Mouse (Mus musculus): ENCODE measurements around the gene Kiz. TPM values are rescaled to one million over a fixed set of nuclear protein-coding genes. Genes with fewer than 3 reads are reported as not detected.

Gene Kiz
- 10 to 100 TPM; 54.5 to 64.3 TPM for total RNA-seq (2021)
- long read RNA-seq, experiment 1, transcript Kiz-201 (14 exons, 2,183 nt), result major isoform, 84 of 103 reads
- long read RNA-seq, experiment 1, partial matches to known transcripts, result 3 of 103 reads
- long read RNA-seq, experiment 1, other reads (novel, unspliced or antisense), result 16 of 103 reads
- long read RNA-seq, experiment 2, transcript Kiz-201 (14 exons, 2,183 nt), result major isoform, 77 of 101 reads
- long read RNA-seq, experiment 2, partial matches to known transcripts, result 3 of 101 reads
- long read RNA-seq, experiment 2, other reads (novel, unspliced or antisense), result 21 of 101 reads

- intact Hi-C loops (cut with DNase I), result loop anchor here (5.0 to 10.0 kb wide), 2 partner anchors 42 to 159 kb away; partner anchors contain the start of gene Xrn2
These were observed at the start of gene Kiz for GRCm38 (mm10) chr2:146855599-146856039. Gene Kiz (plus strand): TSS chr2:146855864.

GRCm38 (mm10) chr2:146809706-146810256, 45.9 kb upstream of the Kiz start:
- intact Hi-C loops (cut with DNase I), result no loop called here
- DNase-seq, result no peak

More at GRCm38 (mm10) chr2:146855599-146856039, at the start of gene Kiz:
- DNase-seq, result peak; percentile 94

- DNase-seq, result no peak
- intact Hi-C loops (cut with DNase I), result no loop called here
These were observed 45.0 kb upstream of the Kiz start for GRCm38 (mm10) chr2:146810695-146811094.

GRCm38 (mm10) chr2:146814978-146815377, 40.7 kb upstream of the Kiz start:
- intact Hi-C loops (cut with DNase I), result no loop called here
- no peak for DNase-seq

GRCm38 (mm10) chr2:146819065-146819464, 36.6 kb upstream of the Kiz start:
- intact Hi-C loops (cut with DNase I), result no loop called here
- DNase-seq, result no peak

- intact Hi-C loops (cut with DNase I), result no loop called here
- no peak for DNase-seq
These were observed 32.1 kb upstream of the Kiz start for GRCm38 (mm10) chr2:146823483-146823951.

GRCm38 (mm10) chr2:146824043-146824442, 31.6 kb upstream of the Kiz start:
- intact Hi-C loops (cut with DNase I), result no loop called here
- no peak for DNase-seq

GRCm38 (mm10) chr2:146828006-146828405, 27.7 kb upstream of the Kiz start:
- no peak for DNase-seq
- intact Hi-C loops (cut with DNase I), result no loop called here

- intact Hi-C loops (cut with DNase I), result loop anchor here (5.0 to 10.0 kb wide), 2 partner anchors 254 to 351 kb away; partner anchors contain the start of gene Nkx2-4
- no peak for DNase-seq
These were observed 22.2 kb upstream of the Kiz start for GRCm38 (mm10) chr2:146833222-146834063.

- intact Hi-C loops (cut with DNase I), result loop anchor here (5.0 to 10.0 kb wide), 2 partner anchors 253 to 351 kb away; partner anchors contain the start of gene Nkx2-4
These were observed 21.7 kb upstream of the Kiz start for GRCm38 (mm10) chr2:146834064-146834313.

GRCm38 (mm10) chr2:146834314-146835201, 21.1 kb upstream of the Kiz start:
- DNase-seq, result peak; percentile 5 to 20
- intact Hi-C loops (cut with DNase I), result loop anchor here (5.0 to 10.0 kb wide), 2 partner anchors 253 to 350 kb away; partner anchors contain the start of gene Nkx2-4

More at GRCm38 (mm10) chr2:146834064-146834313, 21.7 kb upstream of the Kiz start:
- no peak for DNase-seq

- intact Hi-C loops (cut with DNase I), result loop anchor here (10.0 kb wide), 1 partner anchor 349 kb away; no protein-coding TSS in a partner anchor
- DNase-seq, result no peak
These were observed 20.2 kb upstream of the Kiz start for GRCm38 (mm10) chr2:146835241-146835990.

GRCm38 (mm10) chr2:146836246-146836645, 19.4 kb upstream of the Kiz start:
- intact Hi-C loops (cut with DNase I), result loop anchor here (10.0 kb wide), 1 partner anchor 349 kb away; no protein-coding TSS in a partner anchor
- DNase-seq, result no peak

GRCm38 (mm10) chr2:146836871-146837550, 18.7 kb upstream of the Kiz start:
- intact Hi-C loops (cut with DNase I), result loop anchor here (10.0 kb wide), 1 partner anchor 348 kb away; no protein-coding TSS in a partner anchor
- DNase-seq, result no peak

GRCm38 (mm10) chr2:146837653-146838052, 18.0 kb upstream of the Kiz start:
- no peak for DNase-seq
- intact Hi-C loops (cut with DNase I), result loop anchor here (10.0 kb wide), 1 partner anchor 347 kb away; no protein-coding TSS in a partner anchor

GRCm38 (mm10) chr2:146838596-146839302, 16.9 kb upstream of the Kiz start:
- no peak for DNase-seq
- intact Hi-C loops (cut with DNase I), result loop anchor here (10.0 kb wide), 1 partner anchor 346 kb away; no protein-coding TSS in a partner anchor

- DNase-seq, result no peak
- intact Hi-C loops (cut with DNase I), result loop anchor here (10.0 kb wide), 1 partner anchor 345 kb away; no protein-coding TSS in a partner anchor
These were observed 16.2 kb upstream of the Kiz start for GRCm38 (mm10) chr2:146839303-146840030.
